In the genomic region with DNA sequence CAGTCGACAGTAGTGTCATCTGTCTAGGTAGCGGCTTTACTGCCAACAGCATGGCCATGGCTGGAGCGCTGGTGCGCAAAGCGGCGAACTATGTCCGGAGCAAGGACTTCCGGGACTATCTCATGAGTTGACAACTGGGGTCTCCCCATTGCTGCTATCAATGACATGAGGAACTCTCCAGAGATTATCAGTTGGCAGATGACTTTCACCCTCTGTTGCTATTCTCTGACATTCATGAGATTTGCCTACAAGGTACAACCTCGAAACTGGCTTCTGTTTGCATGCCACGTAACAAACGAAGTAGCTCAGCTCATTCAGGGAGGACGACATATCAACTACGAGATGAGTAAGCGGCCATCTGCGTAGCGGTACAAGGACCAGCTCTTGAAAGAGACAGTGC, we compare ENCODE assay signal across 31 mouse cellular contexts.
"Had no signal": no experiment of that assay in that cellular context is flagged by ENCODE, and none has a peak within 500 bp of the region (broad histone marks: within the 10 kb centered on the region; RNA-seq: fewer than 3 reads in every experiment).

No protein-coding gene starts in this region.

- DNase-seq: heart, postnatal 14 days; heart, postnatal 36 days; heart, postnatal 4 days; kidney, adult 11 months; kidney, adult 18-20 months; kidney, adult 2 months; kidney, adult 8-10 months; kidney, adult 9 months; kidney, postnatal 10 days; kidney, postnatal 14 days; kidney, postnatal 25 days; kidney, postnatal 36 days; kidney, postnatal 4 days; layer of hippocampus, adult 9-11 months; layer of hippocampus, postnatal 36 days had no signal

- H3K4me2 ChIP-seq: heart, embryonic 11.5 days; heart, embryonic 12.5 days; heart, embryonic 13.5 days; heart, embryonic 15.5 days; hindbrain, embryonic 12.5 days; hindbrain, embryonic 13.5 days; hindbrain, embryonic 14.5 days; hindbrain, embryonic 15.5 days; intestine, embryonic 15.5 days; kidney, embryonic 15.5 days had no signal

- H3K9ac ChIP-seq: heart, embryonic 12.5 days; heart, embryonic 13.5 days; heart, embryonic 15.5 days; hindbrain, embryonic 12.5 days; hindbrain, embryonic 13.5 days; hindbrain, embryonic 14.5 days; hindbrain, embryonic 15.5 days; intestine, embryonic 15.5 days; kidney, embryonic 15.5 days had no signal

- H3K9me3 ChIP-seq: heart, embryonic 10.5 days; heart, embryonic 12.5 days; heart, embryonic 13.5 days; heart, embryonic 15.5 days; hindbrain, embryonic 10.5 days; hindbrain, embryonic 12.5 days; hindbrain, embryonic 13.5 days; hindbrain, embryonic 15.5 days; intestine, embryonic 15.5 days; kidney, embryonic 15.5 days had no signal

- H3K36me3 ChIP-seq: heart, embryonic 10.5 days; heart, embryonic 12.5 days; heart, embryonic 13.5 days; heart, embryonic 15.5 days; hindbrain, embryonic 10.5 days; hindbrain, embryonic 12.5 days; hindbrain, embryonic 13.5 days; hindbrain, embryonic 15.5 days; intestine, embryonic 15.5 days; kidney, embryonic 15.5 days had no signal

- H3K27me3 ChIP-seq: heart, embryonic 12.5 days; heart, embryonic 13.5 days; heart, embryonic 15.5 days; hindbrain, embryonic 12.5 days; hindbrain, embryonic 13.5 days; hindbrain, embryonic 15.5 days; intestine, embryonic 15.5 days; kidney, embryonic 15.5 days had no signal

- H3K4me1 ChIP-seq: heart, embryonic 13.5 days; heart, embryonic 15.5 days; hindbrain, embryonic 10.5 days; hindbrain, embryonic 12.5 days; hindbrain, embryonic 13.5 days; hindbrain, embryonic 15.5 days; intestine, embryonic 15.5 days had no signal

- H3K27ac ChIP-seq: heart, embryonic 10.5 days; heart, embryonic 13.5 days; heart, embryonic 15.5 days; hindbrain, embryonic 10.5 days; hindbrain, embryonic 12.5 days; hindbrain, embryonic 13.5 days; hindbrain, embryonic 14.5 days; hindbrain, embryonic 15.5 days; hindbrain, postnatal 0 days; intestine, embryonic 15.5 days; kidney, embryonic 15.5 days; kidney, postnatal 0 days; layer of hippocampus, adult 2 months; left cerebral cortex, adult 2 months had no signal

- H3K4me3 ChIP-seq: heart, embryonic 10.5 days; heart, embryonic 12.5 days; heart, embryonic 13.5 days; heart, embryonic 15.5 days; hindbrain, embryonic 10.5 days; hindbrain, embryonic 12.5 days; hindbrain, embryonic 13.5 days; hindbrain, embryonic 15.5 days; intestine, embryonic 15.5 days; kidney, embryonic 15.5 days; layer of hippocampus, adult 2 months; left cerebral cortex, adult 2 months had no signal
